Mouse (Mus musculus): ENCODE data around the gene Foxk1.

Gene Foxk1

DNA sequence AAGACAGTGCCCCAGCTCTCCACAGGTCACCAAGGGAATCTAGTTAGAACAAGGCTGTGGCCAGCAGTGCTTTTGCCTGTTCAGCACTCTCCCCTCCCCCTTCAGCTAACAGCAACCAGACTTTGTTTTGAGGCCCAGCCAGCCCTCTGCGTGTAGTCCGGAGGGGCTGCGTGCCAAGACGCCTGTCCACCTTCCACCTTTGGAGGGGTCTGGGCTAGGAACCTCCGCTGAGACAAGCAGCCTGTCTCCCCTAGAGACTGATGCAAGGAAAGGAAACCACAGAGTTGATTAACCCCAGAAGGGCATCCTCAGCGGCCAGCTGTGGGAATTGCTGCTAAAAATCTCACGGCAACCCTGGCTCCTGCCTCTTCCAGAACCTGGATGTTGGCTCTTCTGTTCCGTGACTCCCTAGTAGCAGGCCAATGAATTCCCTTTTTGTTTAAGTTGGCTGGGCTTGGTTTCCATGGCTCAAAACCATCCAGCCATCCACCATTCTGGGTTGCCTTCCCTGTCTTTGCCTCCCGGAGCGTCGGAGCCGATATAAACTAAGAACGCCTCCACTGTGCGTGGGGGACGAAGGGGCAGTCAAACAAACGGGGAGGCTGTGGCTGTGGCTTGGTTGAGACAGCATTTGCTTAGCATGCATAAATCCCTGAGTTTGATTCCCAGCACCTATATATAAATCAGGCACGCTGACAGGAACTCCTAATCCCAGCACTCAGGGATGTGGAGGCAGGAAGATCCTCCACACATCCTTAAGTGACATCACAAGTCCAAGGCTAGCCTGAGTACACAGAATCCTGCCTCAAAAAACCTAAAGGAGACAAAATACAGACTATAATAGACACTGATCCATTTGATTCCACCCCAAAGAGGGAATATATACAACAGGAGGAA lies 14.3 kb upstream of the Foxk1 start:
- peak; percentile 76 for DNase-seq (ENCODE audit: low read depth, low spot score)

- DNase-seq (ENCODE audit: low read depth, low spot score), result peak; percentile 58
Measured at GRCm38 (mm10) chr5:142387716-142388115, 13.6 kb upstream of the Foxk1 start.

GRCm38 (mm10) chr5:142391691-142392090 lies 9.6 kb upstream of the Foxk1 start:
- no peak for DNase-seq (ENCODE audit: low read depth, low spot score)

DNA sequence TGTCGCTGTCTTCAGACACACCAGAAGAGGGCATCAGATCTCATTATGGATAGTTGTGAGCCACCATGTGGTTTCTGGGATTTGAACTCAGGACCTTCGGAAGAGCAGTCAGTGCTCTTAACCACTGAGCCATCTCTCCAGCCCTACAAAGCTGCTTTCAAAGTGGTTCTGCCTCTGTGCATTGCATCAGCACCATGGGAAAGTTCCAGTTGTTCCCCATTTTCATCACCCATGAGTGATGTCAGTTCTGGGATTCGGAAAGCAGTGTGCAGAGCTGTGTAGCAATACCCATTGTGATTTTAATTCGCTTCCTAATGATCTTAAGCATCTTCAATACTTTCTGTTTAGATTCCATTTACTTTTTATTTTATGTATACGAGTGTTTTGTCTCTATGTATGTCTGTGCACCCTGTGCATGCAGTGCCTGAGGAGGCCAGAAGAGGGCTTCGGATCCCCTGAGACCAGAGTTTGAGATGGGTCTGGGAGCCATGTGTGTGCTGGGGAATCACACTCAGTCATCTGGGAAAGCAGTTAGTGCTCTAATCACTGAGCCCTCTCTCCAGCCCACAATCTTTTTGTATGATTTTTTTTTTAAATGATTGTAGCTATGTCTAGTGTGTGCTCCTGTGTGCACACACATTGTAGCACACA lies 6.6 kb upstream of the Foxk1 start:
- DNase-seq (ENCODE audit: low read depth, low spot score), result peak; percentile 61

DNA sequence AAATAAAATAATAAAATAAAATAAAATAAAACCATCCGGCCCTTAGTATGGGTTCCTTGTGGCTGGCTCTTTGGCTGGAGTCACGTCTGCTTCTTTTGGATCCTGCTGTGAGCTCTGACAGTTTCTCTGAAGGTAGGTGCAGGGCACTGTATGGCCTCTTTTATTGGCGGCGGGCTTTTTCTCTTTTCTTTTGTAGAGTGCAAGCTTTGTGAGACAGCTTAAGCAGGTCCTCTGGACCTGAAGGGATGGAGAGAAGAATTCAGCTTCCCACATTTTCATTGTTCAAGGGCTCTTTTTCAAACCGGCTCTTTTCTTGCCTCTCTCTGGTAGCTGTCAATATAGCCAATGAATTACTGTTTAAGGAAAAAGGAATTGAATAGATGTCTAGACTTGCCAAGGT lies 5.4 kb upstream of the Foxk1 start:
- DNase-seq (ENCODE audit: low read depth, low spot score), result no peak

DNA sequence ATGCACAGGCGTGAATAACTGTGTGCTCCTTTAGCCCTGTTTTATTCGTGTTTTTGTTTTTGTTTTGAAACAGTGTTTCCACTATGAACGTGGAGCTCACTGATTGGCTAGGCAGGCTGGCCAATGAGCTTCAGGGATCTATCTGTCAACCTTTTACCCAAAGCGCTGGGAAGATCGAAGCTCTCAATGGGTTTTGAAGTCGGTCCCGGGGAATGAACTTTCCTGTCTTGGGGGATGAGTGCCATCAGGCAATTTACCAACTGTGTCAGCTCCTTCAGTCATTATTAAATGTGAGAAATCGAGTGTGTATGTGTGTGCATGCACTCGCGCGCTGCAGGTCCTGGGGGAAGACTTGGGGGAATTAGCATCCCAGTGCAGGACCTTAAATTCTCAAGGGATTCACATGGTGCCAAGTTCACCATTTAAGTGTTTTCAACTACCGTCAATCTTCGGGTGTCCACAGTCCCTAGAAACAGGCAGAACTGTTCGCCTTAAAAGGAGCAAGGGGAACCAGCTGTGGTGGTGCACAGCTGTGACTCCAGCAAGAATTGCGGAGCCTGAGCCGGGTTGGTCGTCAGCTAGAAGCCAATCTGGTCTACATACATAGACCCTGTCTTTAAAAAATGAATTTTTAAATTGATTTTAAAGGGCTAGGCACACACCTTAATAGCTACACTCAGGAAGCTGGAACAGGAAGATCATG lies 965 bp upstream of the Foxk1 start:
- no peak for DNase-seq (ENCODE audit: low read depth, low spot score)

DNA sequence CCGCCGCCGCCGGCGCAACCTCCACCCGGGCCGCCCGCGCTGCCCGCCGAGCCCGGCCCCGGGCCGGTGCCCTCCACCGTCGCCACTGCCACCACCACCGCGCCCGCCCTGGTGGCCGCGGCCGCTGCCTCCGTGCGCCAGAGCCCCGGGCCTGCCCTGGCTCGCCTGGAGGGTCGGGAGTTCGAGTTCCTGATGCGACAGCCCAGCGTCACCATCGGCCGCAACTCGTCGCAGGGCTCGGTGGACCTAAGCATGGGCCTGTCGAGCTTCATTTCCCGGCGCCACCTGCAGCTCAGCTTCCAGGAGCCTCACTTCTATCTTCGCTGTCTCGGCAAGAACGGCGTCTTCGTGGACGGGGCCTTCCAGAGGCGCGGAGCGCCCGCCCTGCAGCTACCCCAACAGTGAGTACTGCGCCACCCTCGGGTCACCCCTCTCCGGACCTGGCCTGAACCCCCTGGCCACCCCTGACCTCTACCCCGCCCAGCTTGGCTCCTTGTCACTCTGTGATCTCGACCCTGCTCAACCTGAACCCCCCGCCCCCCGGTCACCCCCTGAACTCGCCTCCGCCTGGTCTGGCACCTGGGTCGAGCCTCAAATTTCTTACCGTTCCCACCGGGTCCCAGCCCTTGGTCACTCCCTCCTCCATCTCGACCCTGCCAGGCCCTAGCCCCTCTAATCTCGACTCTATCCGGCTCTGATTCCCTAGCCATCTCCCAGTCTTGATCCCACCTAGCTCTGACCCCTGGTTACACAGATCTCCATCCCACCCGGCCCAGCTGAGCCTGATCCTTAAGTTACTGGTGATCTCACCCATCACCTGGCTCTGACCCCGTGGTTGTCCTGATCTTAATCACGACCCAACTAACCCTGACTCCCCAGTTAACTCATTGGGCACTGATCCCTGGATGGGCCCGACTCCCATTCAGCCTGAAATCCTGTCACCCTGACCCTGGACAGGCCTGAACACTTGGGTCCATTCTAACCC lies 636 bp downstream of the Foxk1 start:
- DNase-seq (ENCODE audit: low read depth, low spot score), result peak; percentile 53

GRCm38 (mm10) chr5:142403694-142404093 lies 2.4 kb downstream of the Foxk1 start:
- DNase-seq (ENCODE audit: low read depth, low spot score), result no peak

DNA sequence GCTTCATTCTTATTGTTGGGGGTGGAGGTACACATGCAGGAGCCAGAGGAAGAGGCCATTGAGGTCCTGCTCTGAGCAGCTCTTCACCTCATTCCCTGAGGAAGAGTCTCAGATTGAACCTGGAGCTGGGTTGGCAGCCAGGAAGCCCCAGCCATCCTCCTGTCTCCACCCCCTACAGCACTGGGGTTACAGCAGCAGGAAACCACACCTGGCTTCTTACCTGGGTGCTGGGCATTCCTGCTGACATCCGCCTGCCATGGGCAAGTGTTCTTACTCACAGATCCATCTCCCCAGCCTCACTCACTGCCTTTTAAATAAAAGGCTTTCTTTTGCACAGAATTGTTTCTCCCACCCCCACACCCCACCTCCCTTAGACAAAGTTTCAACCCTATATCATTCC lies 3.0 kb downstream of the Foxk1 start:
- DNase-seq (ENCODE audit: low read depth, low spot score), result no peak

DNA sequence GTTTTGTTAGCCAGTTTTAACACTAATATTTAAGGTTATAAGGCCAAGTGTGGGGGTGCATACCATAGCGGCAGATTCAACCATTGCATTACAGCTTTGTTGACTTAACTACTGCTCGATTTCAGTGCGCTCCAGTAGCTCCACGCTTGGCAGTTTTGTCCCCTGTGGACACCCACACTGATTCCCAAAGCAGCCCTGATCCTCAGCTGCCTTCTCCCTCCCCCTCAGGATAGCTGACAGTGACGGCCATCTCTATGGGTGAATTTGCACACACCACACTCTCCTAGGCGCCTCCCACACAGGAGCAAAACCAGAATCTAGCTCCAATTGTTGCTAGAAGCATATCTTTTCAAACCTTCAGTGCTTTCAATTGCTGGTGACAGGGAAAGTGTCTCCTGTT lies 4.1 kb downstream of the Foxk1 start:
- no peak for DNase-seq (ENCODE audit: low read depth, low spot score)

DNA sequence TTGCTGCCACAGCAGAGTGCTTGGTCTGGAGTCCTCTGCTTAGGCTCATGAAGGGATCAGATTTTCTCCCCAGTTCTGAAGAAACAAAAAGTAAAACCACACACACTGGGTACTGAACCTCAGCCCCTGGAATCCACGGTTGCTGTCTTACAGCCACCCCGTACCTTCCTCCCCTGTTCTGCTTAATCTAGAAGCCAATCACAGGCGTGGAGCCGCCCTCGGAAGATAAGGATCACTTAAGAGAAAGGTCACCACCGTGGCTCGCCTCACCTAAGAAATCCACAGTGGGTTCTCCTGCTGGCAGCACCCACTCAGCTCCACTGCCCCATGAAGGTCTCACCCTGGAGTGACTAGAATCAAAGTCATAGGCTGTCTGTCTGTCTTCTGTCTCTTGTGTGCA lies 5.1 kb downstream of the Foxk1 start:
- DNase-seq (ENCODE audit: low read depth, low spot score), result no peak

DNA sequence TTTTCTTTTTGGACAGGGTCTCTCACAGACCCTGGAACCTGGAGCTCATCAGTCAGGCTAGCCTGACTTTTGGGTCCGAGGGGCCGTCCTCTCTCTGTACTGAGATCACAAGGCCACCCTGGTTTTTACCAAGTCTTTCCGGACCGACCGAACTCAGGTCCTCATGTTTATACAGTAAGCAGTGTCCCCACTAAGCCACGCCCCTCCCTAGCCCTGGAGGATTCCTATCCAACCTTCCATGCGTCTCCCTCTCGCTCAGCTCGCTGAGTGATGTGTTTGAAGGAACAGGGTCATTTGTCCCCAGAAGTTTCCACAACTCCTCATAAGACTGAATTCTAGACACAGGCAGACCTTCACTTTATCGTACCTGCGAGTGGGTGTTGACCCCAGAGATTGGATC lies 5.6 kb downstream of the Foxk1 start:
- DNase-seq (ENCODE audit: low read depth, low spot score), result no peak

DNA sequence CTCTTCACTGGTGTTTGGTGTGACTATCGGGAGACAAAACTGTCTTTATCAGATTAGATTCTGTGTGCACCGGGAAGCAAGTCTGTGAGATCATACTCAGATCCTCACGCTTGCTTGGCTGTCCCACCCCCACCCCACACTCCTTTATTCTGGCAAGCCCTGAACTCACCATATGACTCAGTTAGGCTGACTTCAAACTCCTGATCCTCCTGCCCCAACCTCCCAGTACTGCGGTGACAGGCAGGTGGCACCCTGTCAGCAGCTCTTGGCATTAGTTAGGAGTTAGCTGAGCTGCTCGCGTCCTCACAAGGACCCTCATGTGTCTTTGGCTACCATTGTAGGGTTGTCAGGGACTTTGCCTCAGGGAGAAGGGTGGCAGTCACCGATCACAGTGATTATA lies 6.1 kb downstream of the Foxk1 start:
- DNase-seq (ENCODE audit: low read depth, low spot score), result no peak

DNA sequence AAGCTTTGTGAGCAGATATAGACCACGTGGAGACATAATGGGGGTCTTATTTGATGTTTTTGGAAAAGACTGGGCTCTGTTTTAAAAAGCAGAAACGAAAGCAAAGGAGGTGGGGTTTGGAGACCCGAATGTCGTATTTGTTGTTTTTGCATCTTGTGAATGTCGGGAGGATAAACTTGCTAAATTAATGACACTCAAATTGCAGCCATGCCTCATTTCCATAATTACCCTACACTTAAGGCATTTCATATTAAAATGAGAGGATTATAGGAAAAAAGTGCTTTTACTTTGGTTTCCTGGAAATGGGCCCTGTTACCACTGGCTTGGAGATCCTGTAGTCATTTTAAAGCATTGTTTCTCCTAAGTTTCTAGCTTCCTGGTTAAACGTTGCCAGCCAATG lies 7.9 kb downstream of the Foxk1 start:
- no peak for DNase-seq (ENCODE audit: low read depth, low spot score)

DNA sequence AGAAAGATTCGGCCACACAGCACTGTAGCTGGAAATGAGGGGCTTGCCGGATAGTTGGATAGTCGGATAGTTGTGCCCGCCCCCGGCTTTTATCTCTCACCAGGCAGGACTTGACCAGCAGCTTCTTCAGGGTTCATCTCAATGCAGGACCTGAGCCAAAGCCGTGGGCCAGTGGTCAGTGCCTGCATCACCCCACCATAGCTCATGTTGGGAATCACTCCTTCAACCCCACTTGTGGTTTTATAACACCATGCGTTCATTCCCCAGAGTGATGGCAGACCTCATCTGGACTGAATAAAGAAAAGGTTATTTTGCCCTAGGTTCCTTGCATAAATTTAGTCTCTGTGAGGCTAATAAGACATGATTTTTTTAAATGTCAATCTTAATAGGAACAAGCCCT lies 9.1 kb downstream of the Foxk1 start:
- peak; percentile 54 for DNase-seq (ENCODE audit: low read depth, low spot score)

GRCm38 (mm10) chr5:142412678-142413385 lies 11.5 kb downstream of the Foxk1 start:
- peak; percentile 39 for DNase-seq (ENCODE audit: low read depth, low spot score)

GRCm38 (mm10) chr5:142413723-142414445 lies 12.6 kb downstream of the Foxk1 start:
- no peak for DNase-seq (ENCODE audit: low read depth, low spot score)

- no peak for DNase-seq (ENCODE audit: low read depth, low spot score)
Measured at GRCm38 (mm10) chr5:142415401-142415800, 14.1 kb downstream of the Foxk1 start.

DNA sequence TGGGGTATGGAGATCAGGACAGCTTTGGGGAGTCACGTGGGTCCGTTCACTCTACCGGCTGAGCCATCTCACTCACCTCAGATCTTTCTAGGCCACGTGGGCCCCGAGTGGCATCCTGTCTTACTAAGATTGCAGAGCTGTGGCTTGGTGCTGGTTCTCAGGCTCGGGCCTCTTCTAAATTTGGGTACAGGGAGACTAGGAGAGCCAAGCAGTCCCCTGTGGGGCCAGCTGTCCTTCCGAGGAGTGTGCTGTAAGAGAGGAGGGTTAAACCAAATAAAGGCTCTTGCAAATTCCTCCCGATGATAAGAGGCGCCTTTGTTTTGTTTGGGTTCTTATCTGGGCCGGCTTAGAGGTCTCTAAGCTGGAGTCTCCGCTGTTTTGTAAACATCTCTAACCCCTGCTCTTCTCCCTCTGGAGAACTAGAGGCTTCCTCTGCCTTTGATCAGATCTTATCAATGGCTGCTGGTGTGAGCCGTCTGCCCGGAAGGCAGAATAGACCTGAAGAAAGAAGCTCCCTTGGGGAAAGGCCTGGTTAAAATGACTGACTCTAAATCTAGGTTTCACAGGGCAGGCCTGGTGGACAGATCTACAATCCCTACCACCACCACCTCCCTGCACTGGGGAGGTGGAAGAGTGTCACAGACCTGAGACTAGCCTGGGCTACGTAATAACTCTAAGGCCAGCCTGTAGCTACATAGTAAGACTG lies 14.9 kb downstream of the Foxk1 start:
- no peak for DNase-seq (ENCODE audit: low read depth, low spot score)
